Mouse (Mus musculus) thymus, adult 2 months (tissue): ENCODE results near the gene Gimap8.

Source experiments
- CTCF ChIP-seq: fragments of 200-500 bp; IDR thresholded peaks from 2 replicates; pipeline ENCODE4 v1.5.1; 2012; ENCODE audit warnings: mild to moderate bottlenecking, control low read depth, low read length, moderate library complexity, borderline replicate concordance; ENCODE audit not compliant: control insufficient read depth, poor library complexity, insufficient read depth; ENCODE audit errors: extremely low read depth
- POLR2A ChIP-seq: fragments of 200-500 bp; IDR thresholded peaks from 2 replicates; pipeline ENCODE4 v1.6.1; 2012; ENCODE audit warnings: mild to moderate bottlenecking, low read length, control low read depth, moderate library complexity; ENCODE audit not compliant: control insufficient read depth, poor library complexity, insufficient read depth; ENCODE audit errors: extremely low read depth

GRCm38 (mm10) chr6:48668022-48668421 is 21.0 kb downstream of the Gimap8 start:
- TF ChIP-seq POLR2A (no peak), CTCF (no peak)
